Mouse (Mus musculus) cerebellum, adult 2 months (tissue): ENCODE measurements around the gene Ncl.

Experiments
- CTCF ChIP-seq: fragments of 200-500 bp; IDR thresholded peaks from 2 replicates; pipeline ENCODE4 v1.5.1; 2011; ENCODE audit warnings: low read depth, mild to moderate bottlenecking, control low read depth, low read length, moderate library complexity, borderline replicate concordance; ENCODE audit not compliant: insufficient read depth
- POLR2A ChIP-seq: fragments of 200-500 bp; IDR thresholded peaks from 2 replicates; pipeline ENCODE4 v1.6.1; 2011; ENCODE audit warnings: low read length, control low read depth, borderline replicate concordance; ENCODE audit not compliant: insufficient read depth

DNA sequence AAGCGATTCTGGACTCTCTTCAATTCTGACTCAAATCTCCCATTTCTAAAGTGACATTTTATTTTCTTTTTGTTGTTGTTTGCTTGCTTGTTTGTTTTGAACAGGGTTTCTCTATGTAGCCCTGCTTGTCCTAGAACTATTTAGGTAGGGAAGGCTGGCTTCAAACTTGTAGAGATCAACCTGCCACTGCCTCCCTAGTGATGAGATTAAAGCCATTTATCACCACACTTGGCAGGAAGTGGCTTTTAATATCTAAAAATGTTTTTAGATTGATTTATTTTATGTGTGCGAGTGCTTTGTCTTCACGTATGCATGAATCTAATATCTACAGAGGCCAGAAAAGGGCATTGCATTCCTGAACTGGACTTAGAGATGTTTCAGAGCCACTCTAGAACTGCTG is 34.0 kb upstream of the Ncl start:
- TF ChIP-seq CTCF (no peak), POLR2A (no peak)
